Mouse (Mus musculus) frontal cortex, adult (tissue): Measurements from ENCODE around the gene Sugct.

ENCODE experiments used
- ATAC-seq: cut with Nextera tagmentation; 2 replicates; pipeline ENCODE4 v1.9.2; 2017; ENCODE audit warnings: mild to moderate bottlenecking, moderate library complexity, mixed read lengths; ENCODE audit not compliant: low TSS enrichment

Gene Sugct

GRCm38 (mm10) chr13:17694911-17695699, at the start of gene Sugct, which contains the start of gene Mplkip:
TSS of gene Sugct (minus strand) at chr13:17695553.
TSS of gene Mplkip (plus strand) at chr13:17695192.
- ATAC-seq = peak; percentile 96

GRCm38 (mm10) chr13:17728798-17729197, 33.4 kb upstream of the Sugct start:
- ATAC-seq = no peak

GRCm38 (mm10) chr13:17727922-17728321, 32.6 kb upstream of the Sugct start:
- ATAC-seq = no peak

GRCm38 (mm10) chr13:17717357-17717756, 22.0 kb upstream of the Sugct start:
- ATAC-seq = no peak

- ATAC-seq = no peak
These were observed 13.5 kb upstream of the Sugct start for GRCm38 (mm10) chr13:17708784-17709311.

GRCm38 (mm10) chr13:17705188-17705826, 10.0 kb upstream of the Sugct start:
- ATAC-seq = peak; percentile 85

- ATAC-seq = no peak
These were observed 7.0 kb upstream of the Sugct start for GRCm38 (mm10) chr13:17702311-17702710.

GRCm38 (mm10) chr13:17701322-17701721, 6.0 kb upstream of the Sugct start:
- ATAC-seq = no peak

GRCm38 (mm10) chr13:17700090-17700715, 4.8 kb upstream of the Sugct start:
- ATAC-seq = no peak

GRCm38 (mm10) chr13:17695898-17696580, 686 bp upstream of the Sugct start:
- peak; percentile 17; the same call in 1 of the 2 replicates for ATAC-seq

- ATAC-seq = peak; percentile 22
These were observed 939 bp downstream of the Sugct start for GRCm38 (mm10) chr13:17694414-17694813.

GRCm38 (mm10) chr13:17693816-17694215, 1.5 kb downstream of the Sugct start:
- ATAC-seq = no peak

- ATAC-seq = no peak
These were observed 3.9 kb downstream of the Sugct start for GRCm38 (mm10) chr13:17691436-17691835.

GRCm38 (mm10) chr13:17690686-17691085, 4.7 kb downstream of the Sugct start:
- ATAC-seq = no peak

GRCm38 (mm10) chr13:17689461-17689860, 5.9 kb downstream of the Sugct start:
- no peak for ATAC-seq

GRCm38 (mm10) chr13:17671122-17671521, 24.2 kb downstream of the Sugct start:
- no peak for ATAC-seq

GRCm38 (mm10) chr13:17667380-17667779, 28.0 kb downstream of the Sugct start:
- ATAC-seq = no peak

GRCm38 (mm10) chr13:17642294-17642693, 53.1 kb downstream of the Sugct start:
- no peak for ATAC-seq

GRCm38 (mm10) chr13:17638008-17638407, 57.3 kb downstream of the Sugct start:
- no peak for ATAC-seq

- no peak for ATAC-seq
These were observed 68.2 kb downstream of the Sugct start for GRCm38 (mm10) chr13:17627108-17627507.

GRCm38 (mm10) chr13:17624976-17625375, 70.4 kb downstream of the Sugct start:
- ATAC-seq = no peak

GRCm38 (mm10) chr13:17606217-17606616, 89.1 kb downstream of the Sugct start:
- ATAC-seq = no peak
